Mouse (Mus musculus) testis, adult 2 months (tissue): ENCODE data around the gene Psmb2. TPM values are rescaled to one million over a fixed set of nuclear protein-coding genes. Genes with fewer than 3 reads are reported as not detected.
A peak's percentile ranks its signal among the peaks of the same experiment; 100 is the strongest.

ENCODE experiments used
- H3K27ac ChIP-seq: fragments of 200-500 bp; 2 replicates; pipeline ENCODE4 v1.5.1; 2012; ENCODE audit warnings: low read depth, low read length; ENCODE audit not compliant: control insufficient read depth, insufficient read depth
- H3K27me3 ChIP-seq: fragments of 200-500 bp; 2 replicates; pipeline ENCODE4 v1.6.1; 2012; ENCODE audit warnings: mild to moderate bottlenecking, low read length, moderate library complexity; ENCODE audit not compliant: control insufficient read depth, insufficient read depth
- H3K36me3 ChIP-seq: fragments of 200-500 bp; 2 replicates; pipeline ENCODE4 v1.6.1; 2012; ENCODE audit warnings: mild to moderate bottlenecking, low read length; ENCODE audit not compliant: control insufficient read depth, insufficient read depth
- H3K4me1 ChIP-seq: fragments of 200-500 bp; 2 replicates; pipeline ENCODE4 v1.6.1; 2012; ENCODE audit warnings: low read length; ENCODE audit not compliant: control insufficient read depth, insufficient read depth
- H3K4me3 ChIP-seq: fragments of 200-500 bp; 2 replicates; pipeline ENCODE4 v1.5.1; 2012; ENCODE audit warnings: low read depth, mild to moderate bottlenecking, low read length, moderate library complexity, mixed read lengths; ENCODE audit not compliant: control insufficient read depth
- CTCF ChIP-seq: fragments of 200-500 bp; IDR thresholded peaks from 2 replicates; pipeline ENCODE4 v1.5.1; 2012; ENCODE audit warnings: low read depth, mild to moderate bottlenecking, inconsistent platforms, low read length, moderate library complexity; ENCODE audit not compliant: control insufficient read depth, insufficient read depth, insufficient replicate concordance
- POLR2A ChIP-seq: fragments of 200-500 bp; IDR thresholded peaks from 2 replicates; pipeline ENCODE4 v1.6.1; 2012; ENCODE audit warnings: low read depth, mild to moderate bottlenecking, inconsistent platforms, low read length, moderate library complexity; ENCODE audit not compliant: control insufficient read depth
- polyA plus RNA-seq: library from polyadenylated mRNA; depleted of rRNA; stranded (reverse); fragments of >200 nt; gene quantifications from 2 replicates; pipeline ENCODE4 v1.2.3, GENCODE M21; 2012

Gene Psmb2
- polyA plus RNA-seq, 1 experiment: 77.9 TPM

DNA sequence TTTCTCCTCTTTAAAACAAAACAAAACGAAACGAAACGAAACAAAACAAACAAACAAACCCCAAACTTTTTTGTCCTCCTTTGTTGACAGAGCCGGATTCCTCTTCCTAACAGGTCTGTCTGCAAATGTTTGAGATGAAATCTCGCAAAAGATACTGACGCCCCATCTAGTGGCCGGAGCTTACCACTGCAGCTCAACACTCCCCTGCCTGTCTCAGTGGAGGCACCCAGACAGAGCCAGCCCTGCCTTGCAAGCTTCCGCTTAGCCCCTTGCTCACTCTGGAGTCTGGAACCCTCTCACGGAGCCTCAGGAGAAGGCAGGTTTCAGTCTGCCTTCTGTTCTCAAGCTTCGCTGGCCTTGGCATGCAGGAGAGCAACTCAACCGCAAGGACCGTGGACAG, 64.0 kb downstream of the Psmb2 start:
- TF ChIP-seq POLR2A (no peak), CTCF (peak; percentile 83; the same call in 1 of the 2 replicates)
- H3K4me3 ChIP-seq: no peak overlapping the region
- H3K27me3 ChIP-seq: no peaks in the 10 kb centered on the region
- H3K4me1 ChIP-seq: peaks cover 3% of the 10 kb centered on the region
- H3K36me3 ChIP-seq: no peaks in the 10 kb centered on the region
- no peak overlapping the region for H3K27ac ChIP-seq

DNA sequence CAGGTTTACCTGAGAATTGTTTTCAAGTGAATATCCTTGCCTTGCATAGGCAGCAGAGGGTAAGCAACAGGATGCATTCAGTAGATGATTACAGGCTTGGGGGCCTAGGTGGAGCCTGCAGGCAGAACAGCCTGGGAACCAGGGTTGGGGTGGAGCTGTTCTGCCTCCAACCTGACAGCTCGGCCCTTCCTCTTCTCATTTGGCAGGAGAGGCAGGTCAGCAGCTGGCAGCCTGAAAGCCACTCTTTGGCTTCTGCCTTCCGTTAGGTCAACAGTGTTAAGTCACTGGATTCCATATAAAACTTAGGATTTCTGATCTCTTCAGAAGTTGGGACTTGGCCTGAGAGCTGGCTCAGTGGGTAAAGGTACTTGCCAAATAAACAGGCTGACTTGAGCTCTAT, 65.5 kb downstream of the Psmb2 start:
- Histone ChIP-seq H3K27ac (no peak overlapping the region), H3K27me3 (no peaks in the 10 kb centered on the region), H3K4me1 (peaks cover 3% of the 10 kb centered on the region), H3K36me3 (no peaks in the 10 kb centered on the region), H3K4me3 (peak overlapping the region; percentile 34)
- TF ChIP-seq CTCF (no peak), POLR2A (no peak)

DNA sequence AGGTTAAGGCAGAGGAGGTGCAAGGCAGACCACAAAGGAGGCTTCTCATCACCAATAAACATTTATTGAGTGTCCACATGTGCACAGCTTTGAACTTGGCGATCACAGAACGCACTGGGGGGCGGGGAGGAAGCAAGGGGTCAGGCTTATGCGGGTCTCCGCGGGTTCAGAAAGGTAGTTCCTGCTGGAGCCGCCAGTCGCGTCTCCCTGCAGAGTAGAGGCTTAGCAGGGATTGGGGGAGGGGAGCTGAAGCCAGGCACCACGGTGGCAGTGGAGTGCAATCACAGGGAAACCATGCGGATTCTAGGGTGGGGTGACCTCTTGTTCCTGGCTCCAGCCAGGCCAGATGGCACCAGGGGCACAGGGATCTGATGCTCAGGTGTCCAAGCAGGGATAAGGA, 66.3 kb downstream of the Psmb2 start:
- H3K4me1 ChIP-seq: peaks cover 3% of the 10 kb centered on the region

DNA sequence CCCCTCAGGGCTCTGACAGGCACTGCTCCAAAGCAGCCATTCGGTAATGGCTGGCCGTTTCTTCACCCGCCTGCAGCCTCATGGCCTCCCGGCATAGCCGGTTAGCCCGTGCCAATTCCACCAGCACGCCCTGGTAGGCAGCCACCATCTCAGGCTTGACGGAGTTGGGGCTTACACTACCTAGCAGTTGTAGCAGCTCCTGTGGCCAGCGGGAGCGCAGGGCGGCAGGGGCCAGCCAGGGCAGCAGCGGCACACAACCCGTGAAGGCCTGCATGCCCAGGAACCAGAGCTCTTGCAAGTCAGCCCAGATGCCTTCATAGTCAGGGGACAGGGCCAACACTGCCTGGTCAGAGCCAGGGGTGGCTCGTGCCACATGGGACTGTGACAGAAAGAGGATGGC, 67.4 kb downstream of the Psmb2 start:
- no peaks in the 10 kb centered on the region for H3K27me3 ChIP-seq
- no peaks in the 10 kb centered on the region; the same call in 1 of the 2 replicates for H3K36me3 ChIP-seq
- no peak overlapping the region for H3K4me3 ChIP-seq
- H3K4me1 ChIP-seq: peaks cover 3% of the 10 kb centered on the region
- no peak overlapping the region for H3K27ac ChIP-seq
- TF ChIP-seq CTCF (no peak), POLR2A (no peak)

More for the DNA sequence above, 66.3 kb downstream of the Psmb2 start:
- Histone ChIP-seq H3K27me3 (no peaks in the 10 kb centered on the region), H3K4me3 (no peak overlapping the region), H3K36me3 (no peaks in the 10 kb centered on the region; the same call in 1 of the 2 replicates), H3K27ac (no peak overlapping the region)
- TF ChIP-seq CTCF: no peak

DNA sequence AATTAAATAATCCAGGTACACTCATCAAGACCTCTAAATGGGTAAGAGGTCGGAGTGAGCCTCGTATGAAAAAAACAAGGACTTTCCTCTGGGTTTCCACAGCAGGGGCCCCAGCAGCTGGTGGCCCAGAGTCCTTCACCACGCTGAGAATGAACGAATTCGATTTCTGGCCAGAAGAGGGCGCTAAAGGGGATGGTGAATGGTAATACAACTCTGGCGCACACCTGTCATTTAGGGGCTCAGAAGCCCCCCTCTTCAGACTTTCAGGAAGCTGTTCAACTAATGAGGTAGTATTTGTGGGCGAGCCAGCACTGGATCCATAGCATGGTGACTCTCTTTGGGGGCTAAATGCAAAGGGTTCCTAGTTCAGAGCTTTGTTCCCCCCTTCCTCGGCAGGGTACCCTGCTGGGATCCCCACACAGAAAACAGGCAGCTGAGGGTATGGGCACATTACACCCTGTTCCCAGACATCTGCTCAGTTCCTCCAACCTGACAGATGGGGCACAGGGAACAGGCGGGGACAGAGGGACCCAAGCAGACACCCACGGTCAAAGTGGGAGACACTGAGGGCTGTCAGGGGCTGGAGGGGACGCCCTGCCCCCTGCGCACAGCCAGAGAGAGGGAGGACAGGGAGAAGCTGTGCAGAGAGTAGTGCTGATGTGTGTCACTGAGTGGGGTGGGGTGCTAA, 68.2 kb downstream of the Psmb2 start:
- peaks cover 3% of the 10 kb centered on the region for H3K4me1 ChIP-seq
- H3K36me3 ChIP-seq: no peaks in the 10 kb centered on the region; the same call in 1 of the 2 replicates
- no peaks in the 10 kb centered on the region for H3K27me3 ChIP-seq
- H3K27ac ChIP-seq: no peak overlapping the region
- TF ChIP-seq POLR2A: no peak
- peak; percentile 47; the same call in 1 of the 2 replicates for TF ChIP-seq CTCF
- no peak overlapping the region for H3K4me3 ChIP-seq

- Histone ChIP-seq H3K4me1 (peaks cover 3% of the 10 kb centered on the region), H3K27ac (no peak overlapping the region), H3K27me3 (no peaks in the 10 kb centered on the region), H3K4me3 (no peak overlapping the region), H3K36me3 (no peaks in the 10 kb centered on the region; the same call in 1 of the 2 replicates)
- TF ChIP-seq POLR2A: no peak
- TF ChIP-seq CTCF: no peak
Observed at GRCm38 (mm10) chr4:126746194-126746840, 68.9 kb downstream of the Psmb2 start.

- Histone ChIP-seq H3K27me3 (no peaks in the 10 kb centered on the region), H3K4me3 (no peak overlapping the region), H3K4me1 (peaks cover 9% of the 10 kb centered on the region), H3K36me3 (no peaks in the 10 kb centered on the region; the same call in 1 of the 2 replicates), H3K27ac (no peak overlapping the region)
- TF ChIP-seq CTCF (no peak), POLR2A (no peak)
Observed at GRCm38 (mm10) chr4:126748381-126748780, 71.0 kb downstream of the Psmb2 start.
